Mouse (Mus musculus): ENCODE results near the gene Spred3.
A peak's percentile ranks its signal among the peaks of the same experiment; 100 is the strongest.

DNA sequence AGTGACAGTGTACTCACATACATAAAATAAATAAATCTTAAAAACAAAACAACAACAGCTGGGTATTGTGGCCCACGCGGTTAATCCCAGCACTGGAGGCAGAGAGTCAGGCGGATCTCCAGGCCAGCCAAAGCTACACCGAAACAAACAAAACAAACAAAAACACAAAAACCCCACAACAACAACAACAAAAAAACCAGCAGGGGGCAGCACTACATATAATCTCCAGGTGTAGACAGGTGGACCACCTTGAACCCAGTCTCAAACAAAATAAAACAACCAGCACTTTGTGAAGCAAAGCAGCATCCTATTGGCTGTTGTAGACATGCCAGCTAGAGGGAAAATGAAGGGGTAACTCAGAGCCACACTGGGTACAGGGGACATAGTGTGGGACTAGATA lies 7.9 kb upstream of the Spred3 start:
- TF ChIP-seq CTCF (IDR thresholded peaks at IDR 0.05; ENCODE audit: low read depth), result peak; percentile 45
- TF ChIP-seq EP300 (IDR thresholded peaks at IDR 0.05; ENCODE audit: low read depth), result no peak
